Mouse (Mus musculus) midbrain, embryonic 14.5 days (tissue): ENCODE results near the gene Mlst8. TPM values are rescaled to one million over a fixed set of nuclear protein-coding genes. Genes with fewer than 3 reads are reported as not detected.
A peak's percentile ranks its signal among the peaks of the same experiment; 100 is the strongest.

Source experiments
- ATAC-seq: fragments of 200-750 bp; cut with Nextera tagmentation; 2 replicates; pipeline ENCODE4 v1.8.0; 2017; ENCODE audit warnings: moderate number of reproducible peaks, moderate library complexity; ENCODE audit not compliant: low FRiP score, low TSS enrichment
- DNase-seq: peaks from one replicate; pipeline ENCODE4 v3.0.0-alpha.2; 2015
- H3K27ac ChIP-seq: fragments of 300-500 bp; sonication (generic); replicated peaks from 2 replicates; pipeline ENCODE4 v1.5.1; 2014; ENCODE audit warnings: mild to moderate bottlenecking, low read depth, low read length, moderate library complexity
- H3K27me3 ChIP-seq: fragments of 300-500 bp; sonication (generic); 2 replicates; pipeline ENCODE4 v1.6.1; 2014; ENCODE audit warnings: low read length, control low read depth, mixed read lengths; ENCODE audit not compliant: control insufficient read depth, insufficient read depth
- H3K36me3 ChIP-seq: fragments of 300-500 bp; sonication (generic); 2 replicates; pipeline ENCODE4 v1.6.1; 2014; ENCODE audit warnings: low read length, control low read depth; ENCODE audit not compliant: control insufficient read depth, insufficient read depth
- H3K4me1 ChIP-seq: fragments of 300-500 bp; sonication (generic); 2 replicates; pipeline ENCODE4 v1.6.1; 2014; ENCODE audit warnings: mild to moderate bottlenecking, antibody characterized with exemption, low read length, control low read depth; ENCODE audit not compliant: control insufficient read depth, insufficient read depth
- H3K4me2 ChIP-seq: fragments of 300-500 bp; sonication (generic); 2 replicates; pipeline ENCODE4 v1.6.1; 2014; ENCODE audit warnings: mild to moderate bottlenecking, low read length, moderate library complexity
- H3K4me3 ChIP-seq: fragments of 300-500 bp; sonication (generic); replicated peaks from 2 replicates; pipeline ENCODE4 v1.5.1; 2014; ENCODE audit warnings: low read depth, low read length
- H3K9ac ChIP-seq: fragments of 300-500 bp; sonication (generic); replicated peaks from 2 replicates; pipeline ENCODE4 v1.6.1; 2014; ENCODE audit warnings: mild to moderate bottlenecking, low read length, moderate library complexity
- H3K9me3 ChIP-seq: fragments of 300-500 bp; sonication (generic); 2 replicates; pipeline ENCODE4 v1.6.1; 2016; ENCODE audit warnings: low read length, control low read depth, mixed read lengths; ENCODE audit not compliant: control insufficient read depth
- WGBS: fragments of 180-500 bp; shearing (Covaris S2); extraction: QIAGEN DNeasy Blood & Tissue Kit; methylation state at CpG from one replicate; pipeline ENCODE4 v1.1.7; 2014; 5-methylcytosine and 5-hydroxymethylcytosine counted together
- polyA plus RNA-seq: library from polyadenylated mRNA; unstranded; fragments of >200 nt; fragmentation: Nextera tagmentation; extraction: Ambion mirVana; gene quantifications from 2 replicates; pipeline ENCODE4 v1.2.1, GENCODE M21; 2014

The Mlst8 gene
- polyA plus RNA-seq, 1 experiment from 2014 or later, result 36.2 TPM

GRCm38 (mm10) chr17:24449507-24449906 lies 29.4 kb downstream of the Mlst8 start:
- Histone ChIP-seq H3K4me2 (no peak overlapping the region), H3K27me3 (no peaks in the 10 kb centered on the region), H3K27ac (no peak overlapping the region), H3K9ac (no peak overlapping the region), H3K36me3 (peaks cover 69% of the 10 kb centered on the region), H3K4me1 (peaks cover 12% of the 10 kb centered on the region), H3K4me3 (no peak overlapping the region), H3K9me3 (no peaks in the 10 kb centered on the region)
- WGBS, result 94% methylated on average over 6 of the region's 6 CpGs
- no peak for ATAC-seq
- DNase-seq, result no peak

DNA sequence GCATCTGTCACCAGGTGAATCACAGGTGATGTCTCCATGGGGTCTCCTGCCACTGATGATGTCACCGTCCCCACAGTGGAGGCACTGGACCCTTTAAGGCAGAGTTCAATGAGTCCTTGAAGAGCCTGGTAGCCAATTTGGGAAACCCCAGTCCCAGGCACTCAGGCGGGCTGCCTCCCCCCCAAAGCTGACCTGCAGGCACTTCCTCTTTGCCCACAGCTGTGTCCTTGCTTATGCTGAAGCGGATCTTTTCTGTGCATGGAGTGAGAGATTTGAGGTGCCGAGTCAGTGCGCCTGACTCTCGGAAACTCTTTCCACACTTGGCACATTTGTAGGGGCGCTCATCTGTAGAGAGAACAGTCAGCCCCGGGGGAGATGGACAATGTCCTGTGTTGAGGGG lies 32.3 kb downstream of the Mlst8 start:
- 95% methylated on average over 8 of the region's 8 CpGs for WGBS
- H3K27ac ChIP-seq, result no peak overlapping the region
- no peak overlapping the region for H3K9ac ChIP-seq
- peaks cover 93% of the 10 kb centered on the region for H3K36me3 ChIP-seq
- H3K4me3 ChIP-seq, result no peak overlapping the region
- no peaks in the 10 kb centered on the region for H3K4me1 ChIP-seq
- DNase-seq, result no peak
- no peak for ATAC-seq
- no peak overlapping the region for H3K4me2 ChIP-seq
- H3K27me3 ChIP-seq, result no peaks in the 10 kb centered on the region
- no peaks in the 10 kb centered on the region for H3K9me3 ChIP-seq

DNA sequence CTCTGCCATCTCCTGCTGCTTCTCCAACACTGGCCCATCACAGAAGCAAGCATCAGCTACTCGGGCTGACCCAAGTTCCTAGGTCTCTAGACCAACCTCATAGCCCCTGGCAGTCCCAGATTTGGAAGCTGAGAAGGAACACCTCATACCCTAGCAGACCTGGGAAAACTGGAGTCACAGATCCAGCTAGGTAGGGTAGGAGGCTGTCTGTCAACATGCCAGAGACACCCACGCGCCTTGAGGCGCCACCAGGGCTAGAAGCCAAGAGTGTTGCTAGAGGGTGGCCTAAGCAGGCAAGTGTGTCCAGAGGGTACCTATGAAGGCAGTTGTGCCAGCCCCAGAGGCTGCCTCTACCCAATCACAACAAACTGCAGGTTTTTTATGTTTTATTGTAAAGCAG lies 35.5 kb downstream of the Mlst8 start:
- Histone ChIP-seq H3K4me1 (no peaks in the 10 kb centered on the region), H3K27me3 (no peaks in the 10 kb centered on the region), H3K4me2 (no peak overlapping the region), H3K4me3 (no peak overlapping the region), H3K27ac (no peak overlapping the region), H3K9me3 (no peaks in the 10 kb centered on the region), H3K36me3 (peaks cover 94% of the 10 kb centered on the region), H3K9ac (no peak overlapping the region)
- no peak for ATAC-seq
- DNase-seq, result no peak
- 94% methylated on average over 4 of the region's 4 CpGs for WGBS

DNA sequence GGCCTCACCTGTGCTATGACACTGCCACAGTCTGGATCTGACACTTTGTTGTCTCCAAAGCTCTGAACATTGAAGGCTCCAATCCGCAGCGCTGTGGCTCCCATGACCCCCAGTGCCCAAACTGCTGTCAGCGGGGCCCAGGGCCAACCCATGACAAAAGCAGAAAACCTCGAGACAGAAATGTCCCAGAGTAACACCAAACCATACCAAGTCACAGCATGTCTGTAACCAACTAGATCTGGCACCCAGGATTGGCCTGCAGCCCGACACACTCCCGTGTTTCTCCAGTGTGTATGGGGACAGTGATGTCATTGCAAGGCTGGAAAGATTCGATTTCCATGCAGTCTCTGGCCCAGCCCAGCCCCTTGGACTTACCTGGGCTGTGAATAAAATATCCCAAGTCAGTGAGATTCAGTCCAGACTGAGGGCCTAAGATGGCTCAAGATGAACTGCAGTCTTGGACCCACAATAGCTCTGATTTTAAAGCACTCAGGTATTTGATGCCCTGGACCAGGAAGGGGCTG lies 36.2 kb downstream of the Mlst8 start, which contains the start of gene Dnase1l2:
Dnase1l2 (minus strand) TSS at position 474 of the 524 bp plus-strand sequence.
- Histone ChIP-seq H3K9me3 (no peaks in the 10 kb centered on the region), H3K4me1 (no peaks in the 10 kb centered on the region), H3K36me3 (peaks cover 94% of the 10 kb centered on the region), H3K9ac (no peak within 1 kb of the TSS), H3K27me3 (no peaks in the 10 kb centered on the region), H3K27ac (no peak within 1 kb of the TSS), H3K4me2 (no peak within 1 kb of the TSS), H3K4me3 (no peak within 1 kb of the TSS)
- no peak for DNase-seq
- 87% methylated on average over 7 of the region's 7 CpGs for WGBS
- no peak for ATAC-seq

- Histone ChIP-seq H3K4me1 (no peaks in the 10 kb centered on the region), H3K4me3 (no peak overlapping the region), H3K36me3 (peaks cover 90% of the 10 kb centered on the region), H3K9ac (no peak overlapping the region), H3K9me3 (no peaks in the 10 kb centered on the region), H3K27ac (no peak overlapping the region), H3K4me2 (no peak overlapping the region), H3K27me3 (no peaks in the 10 kb centered on the region)
- DNase-seq (no peak), ATAC-seq (no peak)
- 91% methylated on average over 14 of the region's 14 CpGs for WGBS
These were observed 36.8 kb downstream of the Mlst8 start for GRCm38 (mm10) chr17:24442107-24442506.

DNA sequence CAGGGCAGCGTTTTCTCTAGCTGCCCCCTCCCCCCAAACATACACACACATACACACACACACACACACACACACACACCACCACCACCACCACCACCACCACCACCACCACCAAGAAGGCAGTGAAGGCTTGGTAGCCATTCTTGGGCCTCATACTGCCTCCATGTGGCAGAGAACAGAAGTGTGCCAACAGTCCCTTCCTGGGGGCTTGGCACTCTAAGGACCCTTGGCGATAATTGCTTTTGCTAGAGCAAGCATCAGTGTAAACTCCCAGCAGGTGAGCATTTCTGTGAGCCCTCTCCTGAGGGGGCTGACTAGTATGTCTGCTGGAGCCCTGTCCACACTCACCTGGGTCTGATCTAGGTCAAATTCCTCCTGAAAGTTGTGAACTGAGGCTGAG lies 37.7 kb downstream of the Mlst8 start:
- Histone ChIP-seq H3K4me1 (no peaks in the 10 kb centered on the region), H3K4me3 (no peak overlapping the region), H3K27me3 (no peaks in the 10 kb centered on the region), H3K9me3 (no peaks in the 10 kb centered on the region), H3K27ac (no peak overlapping the region), H3K9ac (no peak overlapping the region), H3K36me3 (peaks cover 83% of the 10 kb centered on the region), H3K4me2 (no peak overlapping the region)
- WGBS, result 47% methylated on average over 2 of the region's 2 CpGs
- peak; percentile 13 for DNase-seq
- ATAC-seq, result no peak

GRCm38 (mm10) chr17:24440377-24440776 lies 38.5 kb downstream of the Mlst8 start:
- H3K9me3 ChIP-seq, result no peaks in the 10 kb centered on the region
- no peak overlapping the region for H3K9ac ChIP-seq
- H3K4me2 ChIP-seq, result no peak overlapping the region
- H3K27ac ChIP-seq, result no peak overlapping the region
- DNase-seq (no peak), ATAC-seq (no peak)
- no peak overlapping the region for H3K4me3 ChIP-seq
- 92% methylated on average over 8 of the region's 8 CpGs for WGBS
- no peaks in the 10 kb centered on the region for H3K27me3 ChIP-seq
- no peaks in the 10 kb centered on the region for H3K4me1 ChIP-seq
- H3K36me3 ChIP-seq, result peaks cover 80% of the 10 kb centered on the region

GRCm38 (mm10) chr17:24437016-24437415 lies 41.9 kb downstream of the Mlst8 start:
- no peaks in the 10 kb centered on the region for H3K9me3 ChIP-seq
- no peak overlapping the region for H3K9ac ChIP-seq
- no peaks in the 10 kb centered on the region for H3K27me3 ChIP-seq
- no peak overlapping the region for H3K4me2 ChIP-seq
- 72% methylated on average over 5 of the region's 5 CpGs for whole genome bisulfite sequencing
- H3K4me1 ChIP-seq, result no peaks in the 10 kb centered on the region
- ATAC-seq (no peak; the same call in 1 of the 2 replicates), DNase-seq (peak; percentile 79)
- no peak overlapping the region for H3K4me3 ChIP-seq
- peaks cover 59% of the 10 kb centered on the region for H3K36me3 ChIP-seq
- no peak overlapping the region for H3K27ac ChIP-seq

DNA sequence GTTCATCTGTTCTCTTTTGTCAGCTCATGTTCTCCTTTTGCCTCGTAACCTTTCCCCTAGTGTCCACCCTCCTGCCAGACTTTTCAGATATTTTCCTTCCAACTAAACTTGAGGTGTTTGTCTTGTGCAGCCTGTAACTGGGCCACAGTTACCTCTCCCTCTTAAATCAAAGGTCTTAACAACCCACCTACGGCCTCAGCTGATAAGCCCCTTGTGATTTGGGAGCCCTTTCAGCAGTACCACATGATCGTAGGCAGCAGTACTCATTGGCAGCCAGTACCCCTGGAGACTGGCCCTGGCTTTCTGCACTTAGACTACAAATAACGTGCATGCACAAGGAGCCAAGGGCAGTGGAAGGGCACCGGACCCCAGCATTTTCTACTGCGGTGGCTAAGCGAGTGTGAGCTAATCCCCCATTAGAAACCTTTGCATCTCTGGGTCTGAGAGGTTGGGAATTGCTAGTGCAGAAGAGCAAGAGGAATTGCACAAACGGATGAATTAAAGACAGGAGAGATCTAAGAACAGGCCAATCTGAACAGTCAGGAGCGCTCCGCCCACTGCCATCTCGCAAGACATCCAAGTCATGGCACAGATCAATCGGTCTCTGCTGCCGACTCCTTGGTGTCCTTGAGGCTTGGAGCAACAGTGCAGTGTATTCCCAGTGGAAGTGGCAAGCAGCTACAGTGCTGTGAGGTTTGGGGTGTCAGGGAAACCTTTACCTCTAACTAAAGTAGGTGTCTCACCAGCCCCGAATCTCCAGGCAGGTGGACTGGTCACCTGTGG lies 49.5 kb downstream of the Mlst8 start:
- DNase-seq (no peak), ATAC-seq (no peak)
- WGBS, result 78% methylated on average over 14 of the region's 14 CpGs
- peaks cover 12% of the 10 kb centered on the region for H3K36me3 ChIP-seq
- H3K4me3 ChIP-seq, result no peak overlapping the region
- H3K4me1 ChIP-seq, result 0 out of 2 replicates have a peak, but pooled peaks cover 4% of the 10 kb centered on the region
- no peak overlapping the region for H3K4me2 ChIP-seq
- no peaks in the 10 kb centered on the region for H3K27me3 ChIP-seq
- no peak overlapping the region for H3K9ac ChIP-seq
- H3K27ac ChIP-seq, result 0 out of 2 replicates have a peak overlapping the region, but pooled peaks have one; percentile 5
- H3K9me3 ChIP-seq, result no peaks in the 10 kb centered on the region
